Mouse (Mus musculus): ENCODE results near the gene Gm10282.

DNA sequence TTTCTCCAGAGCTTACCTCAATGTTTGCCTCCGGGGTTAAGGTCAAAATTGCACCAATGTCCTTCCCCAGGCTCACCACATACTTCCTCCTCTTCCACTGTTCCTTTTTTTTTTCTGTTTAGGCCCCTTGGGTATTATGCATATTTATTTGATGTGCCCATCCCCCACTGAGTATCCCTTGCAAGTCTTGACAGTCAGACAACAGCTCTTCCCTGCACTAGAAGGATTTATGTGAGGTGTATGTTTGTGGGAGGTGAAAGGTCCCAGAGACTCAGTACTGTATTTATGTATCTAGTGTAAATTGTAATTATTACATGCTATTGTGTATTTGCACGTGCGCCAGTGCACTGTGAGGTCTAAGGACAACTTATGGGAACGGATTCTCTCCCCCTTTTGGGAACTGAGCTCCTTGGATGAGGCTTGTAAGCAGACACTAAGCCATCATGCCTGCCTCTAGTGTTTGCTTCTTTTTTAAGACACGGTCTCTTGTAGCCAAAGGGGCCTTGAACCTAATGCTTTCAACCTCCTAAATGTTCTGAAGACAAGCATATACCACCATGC is 12.8 kb upstream of the Gm10282 start:
- TF ChIP-seq CTCF (IDR thresholded peaks at IDR 0.05; ENCODE audit: low read depth): no peak
- TF ChIP-seq EP300 (optimal IDR thresholded peaks at IDR 0.05): no peak

Data from stomach, postnatal 0 days (tissue).